Mouse (Mus musculus): ENCODE measurements at regions not wholly inside any gene's neighbourhood (a gene's known extent, or its start where the extent isn't known, plus 50 kb on each side); places are given as distances from the start of the nearest gene placed in this dataset.
A peak's percentile ranks its signal among the peaks of the same experiment; 100 is the strongest.

GRCm38 (mm10) chr7:70839190-70839589 lies 472.7 kb upstream of the Nr2f2 start:
- DNase-seq (ENCODE audit: low spot score in 2 of 2), result no peak

GRCm38 (mm10) chr7:70834787-70835461 lies 468.4 kb upstream of the Nr2f2 start:
- no peak for DNase-seq (ENCODE audit: low spot score in 2 of 2)

GRCm38 (mm10) chr7:70828486-70829195 lies 462.1 kb upstream of the Nr2f2 start:
- no peak for DNase-seq (ENCODE audit: low spot score in 2 of 2)

GRCm38 (mm10) chr7:70826074-70826473 lies 459.5 kb upstream of the Nr2f2 start:
- no peak for DNase-seq (ENCODE audit: low spot score in 2 of 2)

GRCm38 (mm10) chr7:70823020-70823419 lies 456.5 kb upstream of the Nr2f2 start:
- no peak for DNase-seq (ENCODE audit: low spot score in 2 of 2)

GRCm38 (mm10) chr7:70822310-70822821 lies 455.8 kb upstream of the Nr2f2 start:
- DNase-seq (ENCODE audit: low spot score in 2 of 2), result peak; percentile 69 to 72

GRCm38 (mm10) chr7:70821861-70822260 lies 455.3 kb upstream of the Nr2f2 start:
- no peak for DNase-seq (ENCODE audit: low spot score in 2 of 2)

- DNase-seq (ENCODE audit: low spot score in 2 of 2), result no peak
Observed at GRCm38 (mm10) chr7:70817347-70817913, 450.9 kb upstream of the Nr2f2 start.

GRCm38 (mm10) chr7:70814391-70814790 lies 447.9 kb upstream of the Nr2f2 start:
- DNase-seq (ENCODE audit: low spot score in 2 of 2), result no peak

GRCm38 (mm10) chr7:70813101-70813500 lies 446.6 kb upstream of the Nr2f2 start:
- DNase-seq (ENCODE audit: low spot score in 2 of 2), result no peak

GRCm38 (mm10) chr7:70810411-70811090 lies 444.0 kb upstream of the Nr2f2 start:
- no peak for DNase-seq (ENCODE audit: low spot score in 2 of 2)

- DNase-seq (ENCODE audit: low spot score in 2 of 2), result no peak
Observed at GRCm38 (mm10) chr7:70804281-70804680, 437.7 kb upstream of the Nr2f2 start.

- no peak for DNase-seq (ENCODE audit: low spot score in 2 of 2)
Observed at GRCm38 (mm10) chr7:70799976-70800375, 433.4 kb upstream of the Nr2f2 start.

GRCm38 (mm10) chr7:70799031-70799766 lies 432.7 kb upstream of the Nr2f2 start:
- DNase-seq (ENCODE audit: low spot score in 2 of 2), result no peak

GRCm38 (mm10) chr7:70796038-70796760 lies 429.7 kb upstream of the Nr2f2 start:
- DNase-seq (ENCODE audit: low spot score in 2 of 2), result no peak

GRCm38 (mm10) chr7:70788902-70789796 lies 422.6 kb upstream of the Nr2f2 start:
- DNase-seq (ENCODE audit: low spot score in 2 of 2), result no peak

- DNase-seq (ENCODE audit: low spot score in 2 of 2), result no peak
Observed at GRCm38 (mm10) chr7:70787966-70788365, 421.4 kb upstream of the Nr2f2 start.

- DNase-seq (ENCODE audit: low spot score in 2 of 2), result no peak
Observed at GRCm38 (mm10) chr7:70780742-70781332, 414.3 kb upstream of the Nr2f2 start.

- no peak for DNase-seq (ENCODE audit: low spot score in 2 of 2)
Observed at GRCm38 (mm10) chr7:70777763-70778162, 411.2 kb upstream of the Nr2f2 start.
